Mouse (Mus musculus) hindbrain, embryonic 11.5 days (tissue): ENCODE results near the gene Ehd1. TPM values are rescaled to one million over a fixed set of nuclear protein-coding genes. Genes with fewer than 3 reads are reported as not detected.

Experiments
- ATAC-seq: fragments of 200-750 bp; cut with Nextera tagmentation; 2 replicates; pipeline ENCODE4 v1.8.0; 2017; ENCODE audit warnings: mild to moderate bottlenecking, moderate TSS enrichment, moderate library complexity; ENCODE audit not compliant: low FRiP score
- DNase-seq: peaks from one replicate; pipeline ENCODE4 v3.0.0-alpha.2; 2015; ENCODE audit warnings: low spot score
- H3K27ac ChIP-seq: fragments of 300-500 bp; sonication (generic); 2 replicates; pipeline ENCODE4 v1.5.1; 2014; ENCODE audit warnings: mild to moderate bottlenecking, low read depth, low read length
- H3K27me3 ChIP-seq: fragments of 300-500 bp; sonication (generic); 2 replicates; pipeline ENCODE4 v1.6.1; 2014; ENCODE audit warnings: mild to moderate bottlenecking, low read length, moderate library complexity, mixed read lengths; ENCODE audit not compliant: control insufficient read depth, insufficient read depth
- H3K36me3 ChIP-seq: fragments of 300-500 bp; sonication (generic); 2 replicates; pipeline ENCODE4 v1.6.1; 2014; ENCODE audit warnings: mild to moderate bottlenecking, low read length, moderate library complexity, mixed read lengths; ENCODE audit not compliant: control insufficient read depth, insufficient read depth
- H3K4me1 ChIP-seq: fragments of 300-500 bp; sonication (generic); replicated peaks from 2 replicates; pipeline ENCODE4 v1.6.1; 2014; ENCODE audit warnings: low read length, mixed read lengths; ENCODE audit not compliant: control insufficient read depth, insufficient read depth
- H3K4me2 ChIP-seq: fragments of 300-500 bp; sonication (generic); replicated peaks from 2 replicates; pipeline ENCODE4 v1.6.1; 2014; ENCODE audit warnings: mild to moderate bottlenecking, low read depth, low read length
- H3K4me3 ChIP-seq: fragments of 300-500 bp; sonication (generic); 2 replicates; pipeline ENCODE4 v1.5.1; 2014; ENCODE audit warnings: low read depth, low read length
- H3K9ac ChIP-seq: fragments of 300-500 bp; sonication (generic); 2 replicates; pipeline ENCODE4 v1.6.1; 2014; ENCODE audit warnings: low read depth, low read length
- H3K9me3 ChIP-seq: fragments of 300-500 bp; sonication (generic); 2 replicates; pipeline ENCODE4 v1.6.1; 2016; ENCODE audit warnings: low read length; ENCODE audit not compliant: control insufficient read depth
- WGBS: fragments of 180-500 bp; shearing (Covaris S2); extraction: QIAGEN DNeasy Blood & Tissue Kit; methylation state at CpG from one replicate; pipeline ENCODE4 v1.1.7; 2014; 5-methylcytosine and 5-hydroxymethylcytosine counted together
- polyA plus RNA-seq: library from polyadenylated mRNA; unstranded; fragments of >200 nt; fragmentation: Nextera tagmentation; extraction: Ambion mirVana; gene quantifications from 2 replicates; pipeline ENCODE4 v1.2.1, GENCODE M21; 2014

Gene Ehd1
- polyA plus RNA-seq, 1 experiment from 2014 or later: 67.4 TPM

- DNase-seq: peak; percentile 95
These were observed 41.2 kb upstream of the Ehd1 start, which contains the start of gene Ppp2r5b for GRCm38 (mm10) chr19:6235084-6236052. Gene Ppp2r5b, minus strand, starts transcription at chr19:6235872.

DNA sequence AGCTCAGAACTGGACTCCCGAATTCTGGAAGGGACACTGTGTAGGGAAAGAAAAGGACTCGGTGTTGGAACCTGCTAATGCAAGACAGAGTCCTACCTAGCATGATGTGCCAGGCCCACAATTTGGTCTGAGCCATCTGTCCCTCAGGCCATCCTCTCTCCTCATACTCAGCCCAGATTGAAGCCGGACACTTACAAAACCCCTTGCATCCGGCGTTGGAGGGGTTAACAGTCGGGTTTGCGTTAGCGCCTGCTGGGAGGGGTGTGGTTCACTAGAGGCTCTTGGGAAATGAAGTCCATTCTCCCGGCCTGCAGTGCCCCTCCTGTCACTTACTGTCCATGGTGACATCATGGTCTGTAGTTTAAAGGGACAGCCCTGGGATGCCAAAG lies 40.5 kb upstream of the Ehd1 start:
- 0% methylated on average over 9 of the region's 9 CpGs for WGBS

More at GRCm38 (mm10) chr19:6235084-6236052, 41.2 kb upstream of the Ehd1 start, which contains the start of gene Ppp2r5b:
- 2% methylated on average over 48 of the region's 48 CpGs for WGBS
- ATAC-seq: peak; percentile 92
- Histone ChIP-seq H3K9ac (peak within 1 kb of the TSS; percentile 87), H3K4me3 (peak within 1 kb of the TSS; percentile 85), H3K27me3 (no peaks in the 10 kb centered on the region), H3K9me3 (no peaks in the 10 kb centered on the region), H3K4me2 (peak within 1 kb of the TSS; percentile 59), H3K4me1 (peaks cover 4% of the 10 kb centered on the region; the same call in 1 of the 2 replicates), H3K36me3 (no peaks in the 10 kb centered on the region; the same call in 1 of the 2 replicates), H3K27ac (peak within 1 kb of the TSS; percentile 71)

DNA sequence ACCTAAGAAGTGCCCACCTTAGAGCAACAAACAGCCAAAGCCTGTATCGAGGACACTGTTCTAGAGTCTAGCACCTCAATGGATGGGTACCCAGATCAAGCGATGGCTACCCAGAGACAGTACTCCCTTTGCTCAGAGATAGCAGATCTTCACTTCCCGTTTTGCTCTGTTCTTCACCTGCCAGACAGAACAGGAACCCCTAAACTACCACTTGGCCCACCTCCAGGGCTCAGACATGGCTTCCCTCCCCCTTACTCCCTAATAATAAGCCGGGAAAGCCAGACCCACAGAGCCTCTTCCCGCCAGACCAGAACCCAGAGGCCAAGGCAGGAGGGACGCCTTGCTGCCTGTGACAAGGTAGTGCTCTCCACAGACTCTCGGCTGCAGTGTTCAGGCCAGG lies 39.7 kb upstream of the Ehd1 start:
- Histone ChIP-seq H3K4me2 (no peak overlapping the region), H3K9me3 (no peaks in the 10 kb centered on the region), H3K4me1 (peaks cover 4% of the 10 kb centered on the region; the same call in 1 of the 2 replicates), H3K36me3 (no peaks in the 10 kb centered on the region; the same call in 1 of the 2 replicates), H3K27me3 (no peaks in the 10 kb centered on the region), H3K9ac (no peak overlapping the region), H3K4me3 (no peak overlapping the region), H3K27ac (no peak overlapping the region)
- no peak for ATAC-seq
- 74% methylated on average over 7 of the region's 7 CpGs for WGBS
- DNase-seq: no peak

More for the DNA sequence above, 40.5 kb upstream of the Ehd1 start:
- peak overlapping the region; percentile 59 for H3K4me2 ChIP-seq
- DNase-seq (peak; percentile 94), ATAC-seq (peak; percentile 92)
- no peaks in the 10 kb centered on the region; the same call in 1 of the 2 replicates for H3K36me3 ChIP-seq
- H3K9me3 ChIP-seq: no peaks in the 10 kb centered on the region
- H3K4me3 ChIP-seq: peak overlapping the region; percentile 85
- H3K27ac ChIP-seq: peak overlapping the region; percentile 71
- peak overlapping the region; percentile 87 for H3K9ac ChIP-seq
- no peaks in the 10 kb centered on the region for H3K27me3 ChIP-seq
- H3K4me1 ChIP-seq: peaks cover 4% of the 10 kb centered on the region; the same call in 1 of the 2 replicates

- Histone ChIP-seq H3K9ac (no peak overlapping the region), H3K9me3 (no peaks in the 10 kb centered on the region), H3K4me3 (no peak overlapping the region), H3K4me2 (no peak overlapping the region), H3K4me1 (peaks cover 10% of the 10 kb centered on the region), H3K36me3 (no peaks in the 10 kb centered on the region), H3K27ac (no peak overlapping the region), H3K27me3 (no peaks in the 10 kb centered on the region)
- no peak for DNase-seq
- no peak for ATAC-seq
These were observed 37.8 kb upstream of the Ehd1 start for GRCm38 (mm10) chr19:6238740-6239139.

- WGBS: 65% methylated on average over 1 of the region's 1 CpGs
- H3K4me1 ChIP-seq: peaks cover 6% of the 10 kb centered on the region
- no peak overlapping the region for H3K4me2 ChIP-seq
- ATAC-seq: no peak
- no peak overlapping the region for H3K4me3 ChIP-seq
- H3K36me3 ChIP-seq: no peaks in the 10 kb centered on the region
- H3K9ac ChIP-seq: no peak overlapping the region
- H3K27me3 ChIP-seq: no peaks in the 10 kb centered on the region
- no peak overlapping the region for H3K27ac ChIP-seq
- DNase-seq: no peak
- H3K9me3 ChIP-seq: no peaks in the 10 kb centered on the region
These were observed 36.4 kb upstream of the Ehd1 start for GRCm38 (mm10) chr19:6240136-6240535.

- H3K9ac ChIP-seq: no peak overlapping the region
- peaks cover 6% of the 10 kb centered on the region for H3K4me1 ChIP-seq
- H3K4me2 ChIP-seq: no peak overlapping the region
- H3K36me3 ChIP-seq: no peaks in the 10 kb centered on the region
- no peak for ATAC-seq
- H3K4me3 ChIP-seq: no peak overlapping the region
- no peak overlapping the region for H3K27ac ChIP-seq
- H3K27me3 ChIP-seq: no peaks in the 10 kb centered on the region
- H3K9me3 ChIP-seq: no peaks in the 10 kb centered on the region
- WGBS: 35% methylated on average over 5 of the region's 5 CpGs
- DNase-seq: no peak
These were observed 35.8 kb upstream of the Ehd1 start for GRCm38 (mm10) chr19:6240725-6241124.

DNA sequence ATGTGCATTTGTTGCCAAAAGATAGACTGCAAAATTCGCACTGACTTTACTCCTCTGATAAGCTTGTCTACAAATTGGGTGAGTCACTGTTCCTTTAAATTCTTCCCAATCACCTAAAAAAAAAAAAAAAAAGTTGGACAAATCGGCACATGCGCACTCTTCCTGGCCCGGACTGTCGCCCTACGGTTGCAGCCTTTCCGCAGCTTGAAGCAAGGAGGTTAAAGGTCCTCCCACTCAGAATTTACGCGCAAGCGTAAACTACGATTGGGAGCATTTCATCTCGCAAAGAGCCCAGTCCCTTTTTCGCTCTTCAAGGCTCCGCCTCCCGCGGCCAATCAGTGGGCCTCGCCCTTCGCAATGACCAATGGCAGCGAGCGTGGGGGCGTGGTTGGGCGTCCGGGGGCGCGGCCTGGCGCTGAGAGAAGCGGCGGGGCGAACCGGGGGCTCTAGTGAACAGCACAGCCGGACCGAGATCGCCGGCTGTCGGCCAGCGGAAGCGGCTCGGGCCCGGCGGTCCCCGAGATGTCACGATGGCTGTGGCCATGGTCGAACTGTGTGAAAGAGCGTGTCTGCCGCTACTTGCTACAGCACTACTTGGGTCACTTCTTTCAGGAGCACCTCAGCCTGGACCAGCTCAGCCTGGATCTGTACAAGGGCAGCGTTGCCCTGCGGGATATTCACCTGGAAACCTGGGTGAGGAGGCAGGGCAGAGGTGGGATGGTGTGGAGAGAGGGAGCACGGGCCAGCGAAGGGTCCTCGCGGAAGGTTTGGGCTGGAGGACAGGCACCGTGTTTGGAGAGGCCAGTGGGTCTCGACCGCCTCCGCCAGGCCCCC lies 35.0 kb upstream of the Ehd1 start, which contains the start of gene Atg2a:
Gene Atg2a (plus strand): TSS at position 395 of the 834 bp plus-strand sequence.
- peak within 1 kb of the TSS; percentile 67 for H3K4me3 ChIP-seq

GRCm38 (mm10) chr19:6242281-6242680 lies 34.2 kb upstream of the Ehd1 start:
- peak; percentile 32 for DNase-seq
- no peaks in the 10 kb centered on the region for H3K9me3 ChIP-seq
- peak overlapping the region; percentile 88 for H3K9ac ChIP-seq
- peak overlapping the region; percentile 90 for H3K4me2 ChIP-seq
- H3K27me3 ChIP-seq: no peaks in the 10 kb centered on the region
- ATAC-seq: peak; percentile 12; the same call in 1 of the 2 replicates
- WGBS: 3% methylated on average over 4 of the region's 4 CpGs
- H3K4me1 ChIP-seq: peaks cover 6% of the 10 kb centered on the region
- H3K36me3 ChIP-seq: no peaks in the 10 kb centered on the region
- peak overlapping the region; percentile 0; the same call in 1 of the 2 replicates for H3K27ac ChIP-seq
- peak overlapping the region; percentile 67 for H3K4me3 ChIP-seq

More for the DNA sequence above, 35.0 kb upstream of the Ehd1 start, which contains the start of gene Atg2a:
- Histone ChIP-seq H3K9ac (peak within 1 kb of the TSS; percentile 88), H3K9me3 (no peaks in the 10 kb centered on the region), H3K4me2 (peak within 1 kb of the TSS; percentile 90), H3K27ac (peak within 1 kb of the TSS; percentile 0; the same call in 1 of the 2 replicates), H3K36me3 (no peaks in the 10 kb centered on the region), H3K4me1 (peaks cover 6% of the 10 kb centered on the region), H3K27me3 (no peaks in the 10 kb centered on the region)
- under 1% methylated on average over 55 of the region's 55 CpGs for WGBS
- DNase-seq (peak; percentile 99), ATAC-seq (peak; percentile 94)
